Mouse (Mus musculus) CD4-positive naive resting alpha-beta T cell, adult 76 days (primary cell): ENCODE data around the gene Gm20449. TPM values are rescaled to one million over a fixed set of nuclear protein-coding genes. Genes with fewer than 3 reads are reported as not detected.

Experiments used
- total RNA-seq: library from RNA; stranded (reverse); gene quantifications from one replicate; pipeline ENCODE4 v1.2.4, GENCODE M21; 2023

The Gm20449 gene
- total RNA-seq: 1.2 TPM

GRCm38 (mm10) chr7:41499389-41500049, at the start of gene Gm20449, which contains the start of gene AW146154:
TSS of gene Gm20449 (minus strand) at chr7:41499417.
TSS of gene AW146154 (minus strand) at chr7:41499890.

GRCm38 (mm10) chr7:41448596-41448995, 50.6 kb downstream of the Gm20449 start, which contains the start of gene Vmn2r57:
TSS of gene Vmn2r57 (minus strand) at chr7:41448696.

GRCm38 (mm10) chr7:41393048-41393971, 105.9 kb downstream of the Gm20449 start, which contains the start of gene AI987944:
TSS of gene AI987944 (minus strand) at chr7:41393379.

Other genes starting within 250 kb of the Gm20449 start
- gene AI987944, start 106.0 kb downstream of the Gm20449 start, total RNA-seq: 14.5 TPM
- not detected for gene Vmn2r57, start 50.7 kb downstream of the Gm20449 start, total RNA-seq
- 4.7 TPM for gene AW146154, start 473 bp upstream of the Gm20449 start, total RNA-seq
- gene Gm6871, start 74.2 kb upstream of the Gm20449 start, total RNA-seq: not detected
- gene 2610021A01Rik, start 99.8 kb upstream of the Gm20449 start, total RNA-seq: 31.6 TPM
- 19.1 TPM for gene Zfp788, start 133.8 kb upstream of the Gm20449 start, total RNA-seq